Mouse (Mus musculus) erythroblast, embryonic 14.5 days (primary cell): Measurements from ENCODE around the gene Usp3.

Experiments
- GATA1 ChIP-seq: IDR thresholded peaks from 2 replicates; pipeline ENCODE4 v1.6.1; 2012; ENCODE audit warnings: low read length, inconsistent platforms, mixed read lengths
- TAL1 ChIP-seq: IDR thresholded peaks from 3 replicates; pipeline ENCODE4 v1.6.1; 2012; ENCODE audit warnings: low read length, inconsistent platforms, mixed read lengths

- TF ChIP-seq TAL1 (no peak), GATA1 (no peak)
Measured at GRCm38 (mm10) chr9:66515680-66516210, 77.2 kb downstream of the Usp3 start.
